Mouse (Mus musculus) hematopoietic stem cell, adult 5-6 weeks (primary cell): Measurements from ENCODE around the gene H2al2c. TPM values are rescaled to one million over a fixed set of nuclear protein-coding genes. Genes with fewer than 3 reads are reported as not detected.
"Not testable (repeated sequence)": the region's sequence is repeated elsewhere in the genome, so short reads cannot be mapped to it uniquely, and the experiment has no call there.

Source experiments
- ATAC-seq, 2 experiments: fragments of 125-278 bp in 1 of 2; replicated peaks in 1 of 2; 2 replicates each; pipeline ENCODE4 v1.8.0; 2016 to 2017; ENCODE audit warnings: inconsistent platforms in 2 of 2, mild to moderate bottlenecking in 2 of 2, moderate number of reproducible peaks in 2 of 2, low read depth in 1 of 2, moderate TSS enrichment in 1 of 2; ENCODE audit not compliant: low FRiP score in 2 of 2, poor library complexity in 2 of 2, severe bottlenecking in 2 of 2, insufficient read depth in 1 of 2, low TSS enrichment in 1 of 2
- total RNA-seq: library from RNA; stranded (forward); fragments of 172-1452, 232-1000 nt; gene quantifications from 2 replicates; pipeline ENCODE4 v1.2.3, GENCODE M21; 2017

The H2al2c gene
- not detected in 2 replicates for total RNA-seq

- not testable (repeated sequence) for ATAC-seq
These were observed at the start of gene H2al2c for GRCm38 (mm10) chrY:2598799-2599198. H2al2c (plus strand) TSS chrY:2599099.

Other genes with a start within 250 kb of the H2al2c start
- gene Sry, start 64.6 kb downstream of the H2al2c start, total RNA-seq, result not detected in 2 replicates
- not detected in 2 replicates for gene H2al2b, start 121.6 kb downstream of the H2al2c start, total RNA-seq
- not detected in 2 replicates for gene Gm4064, start 197.1 kb downstream of the H2al2c start, total RNA-seq
- not detected in 2 replicates for gene Rbmy, start 231.6 kb downstream of the H2al2c start, total RNA-seq
- not detected in 2 replicates for gene Gm10256, start 231.6 kb downstream of the H2al2c start, total RNA-seq